Mouse (Mus musculus): ENCODE results near the gene Hoxb7.

Gene Hoxb7

GRCm38 (mm10) chr11:96313806-96314428, 27.5 kb downstream of the Hoxb7 start:
- ChIA-PET POLR2A (interaction anchor here in 2 of 4 experiments (0.6 to 3.3 kb wide), 5 partner anchors 10 to 41 kb away, joined by 3 to 9 read pairs (median 4); no protein-coding TSS in a partner anchor), CTCF (interaction anchor here in 2 of 4 experiments (0.6 to 1.8 kb wide), 4 partner anchors 9 to 251 kb away, joined by 3 to 5 read pairs (median 4); partner anchors contain the start of gene Hoxb5 (in 1 of the 2))

- CTCF ChIA-PET: interaction anchor here in 2 of 4 experiments (0.7 to 1.8 kb wide), 4 partner anchors 10 to 124 kb away, joined by 3 to 7 read pairs (median 4); partner anchors contain the start of gene Hoxb5 (in 1 of the 2)
- POLR2A ChIA-PET: interaction anchor here in 3 of 4 experiments (0.6 to 3.3 kb wide), 6 partner anchors 9 to 220 kb away, joined by 3 to 9 read pairs (median 4); no protein-coding TSS in a partner anchor
These were observed 28.4 kb downstream of the Hoxb7 start for GRCm38 (mm10) chr11:96314671-96315343.

- ChIA-PET CTCF (interaction anchor here in 2 of 4 experiments (0.8 to 1.8 kb wide), 4 partner anchors 9 to 124 kb away, joined by 3 to 5 read pairs (median 4); partner anchors contain the start of gene Hoxb5 (in 2 of the 2)), POLR2A (interaction anchor here in 3 of 4 experiments (0.6 to 3.3 kb wide), 4 partner anchors 11 to 219 kb away, joined by 4 to 9 read pairs (median 4); no protein-coding TSS in a partner anchor)
These were observed 28.9 kb downstream of the Hoxb7 start for GRCm38 (mm10) chr11:96315344-96315681.

- ChIA-PET CTCF (interaction anchor here in 2 of 4 experiments (0.6 kb wide), 2 partner anchors 217 to 337 kb away, joined by 3 to 4 read pairs; no protein-coding TSS in a partner anchor), POLR2A (interaction anchor here in 3 of 4 experiments (0.7 to 1.3 kb wide), 4 partner anchors 10 to 35 kb away, joined by 3 read pairs; no protein-coding TSS in a partner anchor)
These were observed 30.5 kb downstream of the Hoxb7 start for GRCm38 (mm10) chr11:96316696-96317607.

GRCm38 (mm10) chr11:96317608-96318367, 31.4 kb downstream of the Hoxb7 start, which contains the start of gene Hoxb4:
TSS of gene Hoxb4 (plus strand) at chr11:96318267.
- CTCF ChIA-PET: interaction anchor here in 2 of 4 experiments (0.6 to 0.7 kb wide), 2 partner anchors 15 to 216 kb away, joined by 3 read pairs; no protein-coding TSS in a partner anchor
- POLR2A ChIA-PET: interaction anchor here in 1 of 4 experiments (1.0 kb wide), 1 partner anchor 14 kb away, joined by 3 read pairs; no protein-coding TSS in a partner anchor

GRCm38 (mm10) chr11:96318368-96319070, 32.1 kb downstream of the Hoxb7 start:
- POLR2A ChIA-PET: interaction anchor here in 1 of 4 experiments (1.0 kb wide), 1 partner anchor 14 kb away, joined by 3 read pairs; no protein-coding TSS in a partner anchor
- CTCF ChIA-PET: no interaction called here

GRCm38 (mm10) chr11:96319071-96319902, 32.9 kb downstream of the Hoxb7 start:
- POLR2A ChIA-PET: no interaction called here
- CTCF ChIA-PET: interaction anchor here in 1 of 4 experiments (0.6 kb wide), 1 partner anchor 12 kb away, joined by 3 read pairs; no protein-coding TSS in a partner anchor

GRCm38 (mm10) chr11:96319910-96320309, 33.5 kb downstream of the Hoxb7 start:
- ChIA-PET POLR2A (no interaction called here), CTCF (interaction anchor here in 1 of 4 experiments (0.6 kb wide), 1 partner anchor 12 kb away, joined by 3 read pairs; no protein-coding TSS in a partner anchor)

GRCm38 (mm10) chr11:96320688-96321087, 34.3 kb downstream of the Hoxb7 start:
- CTCF ChIA-PET: interaction anchor here in 1 of 4 experiments (0.5 to 0.6 kb wide), 2 partner anchors 84 to 377 kb away, joined by 4 read pairs; no protein-coding TSS in a partner anchor
- POLR2A ChIA-PET: no interaction called here

GRCm38 (mm10) chr11:96321846-96322245, 35.4 kb downstream of the Hoxb7 start:
- ChIA-PET POLR2A (interaction anchor here in 1 of 4 experiments (0.6 to 1.6 kb wide), 4 partner anchors 10 to 153 kb away, joined by 3 to 4 read pairs (median 3); no protein-coding TSS in a partner anchor), CTCF (interaction anchor here in 3 of 4 experiments (0.6 to 1.1 kb wide), 4 partner anchors 10 to 240 kb away, joined by 3 to 5 read pairs (median 4); no protein-coding TSS in a partner anchor)

GRCm38 (mm10) chr11:96322738-96323137, 36.3 kb downstream of the Hoxb7 start:
- POLR2A ChIA-PET: interaction anchor here in 2 of 4 experiments (0.7 to 1.6 kb wide), 4 partner anchors 9 to 64 kb away, joined by 3 to 4 read pairs (median 4); partner anchors contain the start of gene Hoxb5 (in 1 of the 2)
- CTCF ChIA-PET: interaction anchor here in 3 of 4 experiments (0.5 to 1.1 kb wide), 4 partner anchors 9 to 297 kb away, joined by 3 to 5 read pairs (median 4); no protein-coding TSS in a partner anchor

GRCm38 (mm10) chr11:96323154-96323553, 36.7 kb downstream of the Hoxb7 start, which contains the start of gene Hoxb3:
TSS of gene Hoxb3 (plus strand) at chr11:96323326.
- ChIA-PET POLR2A (interaction anchor here in 2 of 4 experiments (0.7 to 1.6 kb wide), 3 partner anchors 9 to 29 kb away, joined by 3 to 4 read pairs (median 4); partner anchors contain the start of gene Hoxb5 (in 1 of the 2)), CTCF (interaction anchor here in 1 of 4 experiments (0.5 kb wide), 1 partner anchor 296 kb away, joined by 4 read pairs; no protein-coding TSS in a partner anchor)

- ChIA-PET CTCF (interaction anchor here in 3 of 4 experiments (0.5 to 2.0 kb wide), 6 partner anchors 9 to 862 kb away, joined by 3 to 9 read pairs (median 4); no protein-coding TSS in a partner anchor), POLR2A (interaction anchor here in 1 of 4 experiments (0.7 to 1.3 kb wide), 3 partner anchors 10 to 320 kb away, joined by 3 to 4 read pairs (median 3); no protein-coding TSS in a partner anchor)
These were observed 37.7 kb downstream of the Hoxb7 start for GRCm38 (mm10) chr11:96324125-96324524.

GRCm38 (mm10) chr11:96324965-96325364, 38.5 kb downstream of the Hoxb7 start:
- POLR2A ChIA-PET: interaction anchor here in 1 of 4 experiments (0.6 to 0.9 kb wide), 3 partner anchors 9 to 111 kb away, joined by 4 to 7 read pairs (median 5); partner anchors contain the start of gene Hoxb5
- CTCF ChIA-PET: interaction anchor here (0.6 to 2.0 kb wide), 8 partner anchors 10 to 114 kb away, joined by 3 to 7 read pairs (median 5); no protein-coding TSS in a partner anchor

- CTCF ChIA-PET: interaction anchor here in 2 of 4 experiments (0.6 to 2.0 kb wide), 2 partner anchors 31 to 47 kb away, joined by 5 to 7 read pairs; no protein-coding TSS in a partner anchor
- POLR2A ChIA-PET: interaction anchor here in 2 of 4 experiments (0.5 to 1.9 kb wide), 3 partner anchors 11 to 24 kb away, joined by 4 to 6 read pairs (median 5); partner anchors contain the start of gene Hoxb2 (in 1 of the 2)
These were observed 39.4 kb downstream of the Hoxb7 start for GRCm38 (mm10) chr11:96325747-96326212.

Data from embryonic stem cell, embryonic (primary cell).